Mouse (Mus musculus) limb, embryonic 11.5 days (tissue): ENCODE measurements around the gene Kif19a. TPM values are rescaled to one million over a fixed set of nuclear protein-coding genes. Genes with fewer than 3 reads are reported as not detected.

Experiments
- ATAC-seq: fragments of 200-750 bp; cut with Nextera tagmentation; 2 replicates; pipeline ENCODE4 v1.8.0; 2017; ENCODE audit warnings: low read depth; ENCODE audit not compliant: insufficient number of reproducible peaks, low FRiP score, low TSS enrichment
- DNase-seq: peaks from one replicate; pipeline ENCODE4 v3.0.0-alpha.2; 2015; ENCODE audit warnings: low spot score
- H3K27ac ChIP-seq: fragments of 300-500 bp; sonication (generic); replicated peaks from 2 replicates; pipeline ENCODE4 v1.5.1; 2014; ENCODE audit warnings: low read depth, mild to moderate bottlenecking, low read length
- H3K27me3 ChIP-seq: fragments of 300-500 bp; sonication (generic); 2 replicates; pipeline ENCODE4 v1.6.1; 2014; ENCODE audit warnings: mild to moderate bottlenecking, low read length, mixed read lengths; ENCODE audit not compliant: control insufficient read depth, insufficient read depth
- H3K36me3 ChIP-seq: fragments of 300-500 bp; sonication (generic); 2 replicates; pipeline ENCODE4 v1.6.1; 2014; ENCODE audit warnings: mild to moderate bottlenecking, low read length, moderate library complexity, mixed read lengths; ENCODE audit not compliant: control insufficient read depth, insufficient read depth
- H3K4me1 ChIP-seq: fragments of 300-500 bp; sonication (generic); 2 replicates; pipeline ENCODE4 v1.6.1; 2014; ENCODE audit warnings: low read length, mixed read lengths; ENCODE audit not compliant: control insufficient read depth, insufficient read depth
- H3K4me2 ChIP-seq: fragments of 300-500 bp; sonication (generic); 2 replicates; pipeline ENCODE4 v1.6.1; 2014; ENCODE audit warnings: low read depth, mild to moderate bottlenecking, moderate library complexity; ENCODE audit not compliant: severe bottlenecking
- H3K4me3 ChIP-seq: fragments of 300-500 bp; sonication (generic); 2 replicates; pipeline ENCODE4 v1.5.1; 2014; ENCODE audit warnings: low read depth, low read length
- H3K9ac ChIP-seq: fragments of 300-500 bp; sonication (generic); 2 replicates; pipeline ENCODE4 v1.6.1; 2014; ENCODE audit warnings: mild to moderate bottlenecking, low read length
- H3K9me3 ChIP-seq: fragments of 300-500 bp; sonication (generic); 2 replicates; pipeline ENCODE4 v1.6.1; 2016; ENCODE audit warnings: low read length; ENCODE audit not compliant: control insufficient read depth
- WGBS: fragments of 180-500 bp; shearing (Covaris S2); extraction: QIAGEN DNeasy Blood & Tissue Kit; methylation state at CpG from one replicate; pipeline ENCODE4 v1.1.7; 2014; 5-methylcytosine and 5-hydroxymethylcytosine counted together
- polyA plus RNA-seq: library from polyadenylated mRNA; unstranded; fragments of >200 nt; fragmentation: Nextera tagmentation; extraction: Ambion mirVana; gene quantifications from 2 replicates; pipeline ENCODE4 v1.2.1, GENCODE M21; 2014

The Kif19a gene
- polyA plus RNA-seq, 1 experiment from 2014 or later, result 0.15 TPM

GRCm38 (mm10) chr11:114816934-114817333 is 51.7 kb downstream of the Kif19a start:
- DNase-seq (no peak), ATAC-seq (no peak)
- H3K27ac ChIP-seq, result no peak overlapping the region
- no peaks in the 10 kb centered on the region for H3K27me3 ChIP-seq
- H3K36me3 ChIP-seq, result no peaks in the 10 kb centered on the region
- no peak overlapping the region for H3K9ac ChIP-seq
- H3K4me1 ChIP-seq, result peaks cover 23% of the 10 kb centered on the region
- WGBS, result 90% methylated on average over 4 of the region's 4 CpGs
- no peak overlapping the region for H3K4me2 ChIP-seq
- no peak overlapping the region for H3K4me3 ChIP-seq
- no peaks in the 10 kb centered on the region for H3K9me3 ChIP-seq

GRCm38 (mm10) chr11:114818185-114818584 is 53.0 kb downstream of the Kif19a start:
- DNase-seq (no peak), ATAC-seq (no peak)
- H3K9me3 ChIP-seq, result no peaks in the 10 kb centered on the region
- H3K4me1 ChIP-seq, result peaks cover 31% of the 10 kb centered on the region
- no peak overlapping the region for H3K4me2 ChIP-seq
- WGBS, result 94% methylated on average over 7 of the region's 7 CpGs
- H3K4me3 ChIP-seq, result no peak overlapping the region
- H3K36me3 ChIP-seq, result no peaks in the 10 kb centered on the region
- no peak overlapping the region for H3K27ac ChIP-seq
- H3K27me3 ChIP-seq, result no peaks in the 10 kb centered on the region
- H3K9ac ChIP-seq, result no peak overlapping the region

GRCm38 (mm10) chr11:114819110-114819509 is 53.9 kb downstream of the Kif19a start:
- no peak overlapping the region for H3K4me3 ChIP-seq
- H3K4me1 ChIP-seq, result peaks cover 38% of the 10 kb centered on the region
- H3K27ac ChIP-seq, result no peak overlapping the region

GRCm38 (mm10) chr11:114820444-114820843 is 55.3 kb downstream of the Kif19a start:
- no peak for DNase-seq
- no peak for ATAC-seq
- Histone ChIP-seq H3K4me1 (peaks cover 30% of the 10 kb centered on the region), H3K4me3 (no peak overlapping the region), H3K9me3 (no peaks in the 10 kb centered on the region), H3K27me3 (no peaks in the 10 kb centered on the region), H3K4me2 (no peak overlapping the region), H3K36me3 (no peaks in the 10 kb centered on the region), H3K9ac (no peak overlapping the region), H3K27ac (no peak overlapping the region)
- 44% methylated on average over 3 of the region's 3 CpGs for WGBS

More at GRCm38 (mm10) chr11:114819110-114819509, 53.9 kb downstream of the Kif19a start:
- Histone ChIP-seq H3K27me3 (no peaks in the 10 kb centered on the region), H3K9ac (no peak overlapping the region), H3K36me3 (no peaks in the 10 kb centered on the region), H3K9me3 (no peaks in the 10 kb centered on the region), H3K4me2 (no peak overlapping the region)
- ATAC-seq (no peak), DNase-seq (no peak)
- WGBS, result 51% methylated on average over 2 of the region's 2 CpGs

GRCm38 (mm10) chr11:114821325-114821724 is 56.1 kb downstream of the Kif19a start:
- Histone ChIP-seq H3K27me3 (no peaks in the 10 kb centered on the region), H3K27ac (no peak overlapping the region), H3K4me1 (peaks cover 30% of the 10 kb centered on the region), H3K36me3 (no peaks in the 10 kb centered on the region), H3K9me3 (no peaks in the 10 kb centered on the region), H3K4me3 (no peak overlapping the region), H3K9ac (no peak overlapping the region), H3K4me2 (no peak overlapping the region)
- ATAC-seq (no peak), DNase-seq (no peak)
- WGBS, result 57% methylated on average over 1 of the region's 1 CpGs

- H3K9ac ChIP-seq, result peak overlapping the region; percentile 4; the same call in 1 of the 2 replicates
- no peak overlapping the region for H3K4me2 ChIP-seq
- no peaks in the 10 kb centered on the region for H3K36me3 ChIP-seq
- H3K27me3 ChIP-seq, result no peaks in the 10 kb centered on the region
- H3K9me3 ChIP-seq, result no peaks in the 10 kb centered on the region
- peak overlapping the region; percentile 47; the same call in 1 of the 2 replicates for H3K27ac ChIP-seq
- WGBS, result 54% methylated on average over 12 of the region's 12 CpGs
- H3K4me3 ChIP-seq, result no peak overlapping the region
- DNase-seq, result no peak
- no peak for ATAC-seq
- H3K4me1 ChIP-seq, result peaks cover 30% of the 10 kb centered on the region
These were observed 57.5 kb downstream of the Kif19a start for GRCm38 (mm10) chr11:114822727-114823126.

- ATAC-seq (0 out of 2 replicates have a peak, but pooled peaks have one; percentile 21), DNase-seq (peak; percentile 52)
- H3K27me3 ChIP-seq, result no peaks in the 10 kb centered on the region
- peak overlapping the region; percentile 71; the same call in 1 of the 2 replicates for H3K27ac ChIP-seq
- H3K4me3 ChIP-seq, result no peak overlapping the region
- no peak overlapping the region for H3K4me2 ChIP-seq
- H3K4me1 ChIP-seq, result peaks cover 30% of the 10 kb centered on the region
- 2% methylated on average over 11 of the region's 11 CpGs for WGBS
- no peaks in the 10 kb centered on the region for H3K9me3 ChIP-seq
- no peaks in the 10 kb centered on the region for H3K36me3 ChIP-seq
- peak overlapping the region; percentile 30; the same call in 1 of the 2 replicates for H3K9ac ChIP-seq
These were observed 58.1 kb downstream of the Kif19a start for GRCm38 (mm10) chr11:114823199-114823725.

GRCm38 (mm10) chr11:114826686-114827085 is 61.5 kb downstream of the Kif19a start:
- Histone ChIP-seq H3K9ac (no peak overlapping the region), H3K9me3 (no peaks in the 10 kb centered on the region), H3K36me3 (no peaks in the 10 kb centered on the region), H3K27me3 (no peaks in the 10 kb centered on the region), H3K4me2 (no peak overlapping the region), H3K4me1 (peaks cover 29% of the 10 kb centered on the region), H3K27ac (no peak overlapping the region), H3K4me3 (no peak overlapping the region)
- 84% methylated on average over 5 of the region's 5 CpGs for WGBS
- ATAC-seq, result no peak
- DNase-seq, result no peak
